Mouse (Mus musculus) erythroblast, embryonic 14.5 days (primary cell): Measurements from ENCODE around the gene Flvcr2.

ENCODE experiments used
- GATA1 ChIP-seq: IDR thresholded peaks from 2 replicates; pipeline ENCODE4 v1.6.1; 2012; ENCODE audit warnings: low read length, inconsistent platforms, mixed read lengths
- TAL1 ChIP-seq: IDR thresholded peaks from 3 replicates; pipeline ENCODE4 v1.6.1; 2012; ENCODE audit warnings: low read length, inconsistent platforms, mixed read lengths

- TF ChIP-seq TAL1 (no peak), GATA1 (no peak)
Observed at GRCm38 (mm10) chr12:85795551-85795950, 49.2 kb downstream of the Flvcr2 start.
